Mouse (Mus musculus) small intestine, adult 10 weeks (tissue): ENCODE measurements around the gene Nfx1. TPM values are rescaled to one million over a fixed set of nuclear protein-coding genes. Genes with fewer than 3 reads are reported as not detected.

Source experiments
- polyA plus RNA-seq: library from polyadenylated mRNA; stranded (reverse); fragments of 350-450 nt; fragmentation: Illumina TruSeq; extraction: RNeasy Lipid Tissue Mini Kit (QIAGEN cat#74804); gene quantifications from one replicate; pipeline ENCODE4 v1.2.3, GENCODE M21; 2014; ENCODE audit warnings: low replicate concordance

Gene Nfx1
- polyA plus RNA-seq, result 40.5 TPM

GRCm38 (mm10) chr4:40970842-40971701, at the start of gene Nfx1:
Nfx1 (plus strand) TSS chr4:40970906.

GRCm38 (mm10) chr4:40948160-40948708, 22.5 kb upstream of the Nfx1 start, which contains the start of the genes Bag1 and Chmp5:
Bag1 (minus strand) TSS chr4:40948294.
Chmp5 (plus strand) TSS chr4:40948407.

GRCm38 (mm10) chr4:41047524-41048271, 77.0 kb downstream of the Nfx1 start, which contains the start of gene Aqp7:
Aqp7 (minus strand) TSS chr4:41048139.

Other genes starting within 250 kb of the Nfx1 start
- 805 TPM for gene Dnaja1, start 248.8 kb upstream of the Nfx1 start, polyA plus RNA-seq
- 146 TPM for gene Smu1, start 213.0 kb upstream of the Nfx1 start, polyA plus RNA-seq
- 53.0 TPM for gene B4galt1, start 116.9 kb upstream of the Nfx1 start, polyA plus RNA-seq
- gene Spink4, start 50.9 kb upstream of the Nfx1 start, polyA plus RNA-seq, result 63.6 TPM
- gene Bag1, start 22.6 kb upstream of the Nfx1 start, polyA plus RNA-seq, result 503 TPM
- gene Chmp5, start 22.5 kb upstream of the Nfx1 start, polyA plus RNA-seq, result 243 TPM
- 16.7 TPM for gene Aqp7, start 77.2 kb downstream of the Nfx1 start, polyA plus RNA-seq
- 11.1 TPM for gene Aqp3, start 127.3 kb downstream of the Nfx1 start, polyA plus RNA-seq
- 0.52 TPM for gene Nol6, start 153.5 kb downstream of the Nfx1 start, polyA plus RNA-seq
- 102 TPM for gene Ube2r2, start 164.8 kb downstream of the Nfx1 start, polyA plus RNA-seq